Mouse (Mus musculus): ENCODE measurements at regions not wholly inside any gene's neighbourhood (a gene's known extent, or its start where the extent isn't known, plus 50 kb on each side); places are given as distances from the start of the nearest gene placed in this dataset.

DNA sequence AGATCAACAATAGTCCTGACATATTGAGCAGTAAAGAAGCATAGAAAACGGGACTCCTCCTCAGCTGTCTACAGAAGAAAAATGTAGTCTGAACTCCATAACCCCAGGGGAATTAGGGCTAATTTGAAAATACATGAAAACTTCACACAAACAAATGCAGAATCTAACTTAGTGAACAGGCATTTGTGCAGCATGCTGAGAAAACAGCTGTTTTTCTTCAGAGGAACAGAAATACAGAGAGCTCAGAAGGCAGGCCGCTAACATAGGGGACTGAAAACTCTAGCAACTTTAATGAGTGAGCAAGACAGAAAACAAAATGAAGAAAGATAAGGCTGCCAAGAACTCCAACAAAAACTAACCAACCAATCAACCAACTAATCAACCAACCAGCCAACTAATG is 172.7 kb upstream of the Zc3h12c start:
- H3K9me3 ChIP-seq (replicated peaks; ENCODE audit: control insufficient read depth, low read length): no peaks in the 10 kb centered on the region
- H3K4me2 ChIP-seq (ENCODE audit: low read length): no peak overlapping the region
- 75% methylated on average over 2 of the region's 2 CpGs for WGBS
- H3K27me3 ChIP-seq (replicated peaks; ENCODE audit: control insufficient read depth, insufficient read depth, low read length): no peaks in the 10 kb centered on the region
- no peaks in the 10 kb centered on the region for H3K4me1 ChIP-seq (ENCODE audit: control insufficient read depth, insufficient read depth, low read length)
- H3K4me3 ChIP-seq (ENCODE audit: low read depth, low read length): no peak overlapping the region
- H3K9ac ChIP-seq (ENCODE audit: low read length): no peak overlapping the region
- no peaks in the 10 kb centered on the region for H3K36me3 ChIP-seq (ENCODE audit: control insufficient read depth, insufficient read depth, low read length)
- ATAC-seq: no peak
- DNase-seq (ENCODE audit: low spot score): no peak
- H3K27ac ChIP-seq (ENCODE audit: low read depth, low read length): no peak overlapping the region

DNA sequence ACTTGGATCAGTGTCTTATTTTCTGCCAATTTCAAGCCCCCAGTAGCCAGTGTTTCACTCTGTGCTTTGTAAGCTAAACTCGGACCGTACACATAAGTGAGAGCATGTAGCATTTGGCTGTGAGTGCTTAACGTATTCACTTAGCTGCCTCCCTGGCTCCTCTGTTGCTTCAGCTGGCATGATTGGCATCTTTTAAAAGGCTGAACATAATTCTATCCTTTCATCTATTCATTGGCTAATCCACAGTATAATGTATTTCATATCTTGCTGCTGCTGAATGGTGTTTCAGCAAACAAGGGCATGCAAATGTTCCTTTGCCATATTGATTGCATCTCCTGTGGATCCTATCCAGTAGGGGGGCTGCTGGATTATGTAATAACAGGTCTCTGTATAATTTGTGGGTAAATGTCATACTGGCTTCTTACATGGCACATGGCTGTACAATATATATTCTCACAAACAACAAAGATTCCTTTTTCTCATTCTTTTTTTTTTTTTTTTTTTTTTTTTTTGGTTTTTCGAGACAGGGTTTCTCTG is 169.5 kb upstream of the Zc3h12c start:
- no peaks in the 10 kb centered on the region for H3K27me3 ChIP-seq (replicated peaks; ENCODE audit: control insufficient read depth, insufficient read depth, low read length)
- H3K9ac ChIP-seq (ENCODE audit: low read length): no peak overlapping the region
- H3K27ac ChIP-seq (ENCODE audit: low read depth, low read length): no peak overlapping the region
- no peaks in the 10 kb centered on the region for H3K9me3 ChIP-seq (replicated peaks; ENCODE audit: control insufficient read depth, low read length)
- no peaks in the 10 kb centered on the region for H3K4me1 ChIP-seq (ENCODE audit: control insufficient read depth, insufficient read depth, low read length)
- DNase-seq (ENCODE audit: low spot score) (peak; percentile 49), ATAC-seq (no peak; the same call in 1 of the 2 replicates)
- no peak overlapping the region for H3K4me2 ChIP-seq (ENCODE audit: low read length)
- H3K36me3 ChIP-seq (ENCODE audit: control insufficient read depth, insufficient read depth, low read length): no peaks in the 10 kb centered on the region
- no peak overlapping the region for H3K4me3 ChIP-seq (ENCODE audit: low read depth, low read length)
- 47% methylated on average over 4 of the region's 4 CpGs for WGBS

DNA sequence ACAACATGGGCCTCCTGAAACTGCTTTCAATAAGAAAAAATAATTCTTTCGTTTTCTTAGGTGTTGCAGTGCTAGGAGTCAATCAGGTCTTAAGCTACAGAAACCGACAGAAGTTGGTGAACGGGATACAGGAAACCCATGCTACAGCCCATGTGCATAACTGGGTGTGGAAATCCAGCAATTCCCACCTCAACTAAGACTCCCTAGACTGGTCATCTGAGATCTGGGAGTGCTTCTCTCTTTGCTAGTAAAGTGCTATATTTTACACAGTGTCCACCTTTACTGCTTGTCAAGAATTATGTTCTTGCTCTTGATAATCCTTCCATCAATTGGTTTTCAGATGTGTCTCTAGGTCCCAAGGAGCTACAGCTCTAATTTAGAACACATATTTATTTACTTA is 166.4 kb upstream of the Zc3h12c start:
- H3K9me3 ChIP-seq (replicated peaks; ENCODE audit: control insufficient read depth, low read length): no peaks in the 10 kb centered on the region
- no peak overlapping the region for H3K9ac ChIP-seq (ENCODE audit: low read length)
- no peaks in the 10 kb centered on the region for H3K36me3 ChIP-seq (ENCODE audit: control insufficient read depth, insufficient read depth, low read length)
- no peak for ATAC-seq
- H3K4me2 ChIP-seq (ENCODE audit: low read length): no peak overlapping the region
- H3K4me3 ChIP-seq (ENCODE audit: low read depth, low read length): no peak overlapping the region
- no peaks in the 10 kb centered on the region for H3K4me1 ChIP-seq (ENCODE audit: control insufficient read depth, insufficient read depth, low read length)
- no peaks in the 10 kb centered on the region for H3K27me3 ChIP-seq (replicated peaks; ENCODE audit: control insufficient read depth, insufficient read depth, low read length)
- H3K27ac ChIP-seq (ENCODE audit: low read depth, low read length): no peak overlapping the region
- no peak for DNase-seq (ENCODE audit: low spot score)
- WGBS: 93% methylated on average over 3 of the region's 3 CpGs

DNA sequence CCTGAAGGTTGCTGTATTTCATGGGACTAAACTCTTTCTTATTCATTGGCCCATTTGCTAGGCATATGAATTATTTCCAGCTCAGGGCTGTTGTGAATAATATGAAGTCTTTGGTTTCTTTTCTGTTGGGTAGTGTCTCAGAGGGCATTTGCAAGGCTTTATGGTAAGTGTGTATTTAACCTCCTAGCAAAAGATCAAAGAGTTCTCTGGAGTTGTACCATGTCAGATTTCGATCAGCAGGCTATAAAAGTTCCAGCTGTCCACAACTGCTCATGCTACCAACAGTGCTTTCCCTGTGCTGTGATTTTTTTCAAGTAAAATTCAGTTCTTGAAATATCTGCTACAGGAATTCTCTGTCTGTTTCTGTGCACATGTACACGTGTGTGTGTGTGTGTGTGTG is 165.5 kb upstream of the Zc3h12c start:
- H3K4me2 ChIP-seq (ENCODE audit: low read length): no peak overlapping the region
- ATAC-seq (no peak), DNase-seq (ENCODE audit: low spot score) (no peak)
- H3K27me3 ChIP-seq (replicated peaks; ENCODE audit: control insufficient read depth, insufficient read depth, low read length): no peaks in the 10 kb centered on the region
- H3K9me3 ChIP-seq (replicated peaks; ENCODE audit: control insufficient read depth, low read length): no peaks in the 10 kb centered on the region
- H3K4me1 ChIP-seq (ENCODE audit: control insufficient read depth, insufficient read depth, low read length): no peaks in the 10 kb centered on the region
- no peaks in the 10 kb centered on the region for H3K36me3 ChIP-seq (ENCODE audit: control insufficient read depth, insufficient read depth, low read length)
- 56% methylated on average over 2 of the region's 2 CpGs for WGBS
- H3K9ac ChIP-seq (ENCODE audit: low read length): no peak overlapping the region
- no peak overlapping the region for H3K27ac ChIP-seq (ENCODE audit: low read depth, low read length)
- no peak overlapping the region for H3K4me3 ChIP-seq (ENCODE audit: low read depth, low read length)

DNA sequence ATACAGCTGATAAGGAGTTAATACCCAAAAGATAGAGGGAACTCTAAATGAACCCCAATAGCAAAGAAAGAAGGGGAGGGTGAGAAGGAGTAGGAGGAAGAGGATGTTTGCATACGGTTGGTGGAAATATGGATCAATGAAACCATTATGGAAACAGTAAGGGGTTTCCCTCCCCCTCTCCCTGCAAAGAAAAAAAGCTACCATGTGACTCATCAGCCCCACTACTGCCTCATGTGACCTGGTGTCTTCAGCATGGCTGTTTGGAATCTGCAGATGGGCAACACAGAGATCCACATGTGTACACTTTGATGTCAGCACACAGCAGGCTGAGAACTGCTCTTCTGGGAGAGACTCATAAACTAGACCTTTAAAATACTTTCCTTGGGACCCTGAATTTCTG is 163.4 kb upstream of the Zc3h12c start:
- Histone ChIP-seq H3K4me2 (ENCODE audit: low read length) (no peak overlapping the region), H3K36me3 (ENCODE audit: control insufficient read depth, insufficient read depth, low read length) (no peaks in the 10 kb centered on the region), H3K4me3 (ENCODE audit: low read depth, low read length) (no peak overlapping the region), H3K27me3 (replicated peaks; ENCODE audit: control insufficient read depth, insufficient read depth, low read length) (no peaks in the 10 kb centered on the region), H3K27ac (ENCODE audit: low read depth, low read length) (no peak overlapping the region), H3K9me3 (replicated peaks; ENCODE audit: control insufficient read depth, low read length) (no peaks in the 10 kb centered on the region), H3K4me1 (ENCODE audit: control insufficient read depth, insufficient read depth, low read length) (no peaks in the 10 kb centered on the region), H3K9ac (ENCODE audit: low read length) (no peak overlapping the region)
- ATAC-seq (no peak), DNase-seq (ENCODE audit: low spot score) (no peak)
- WGBS: 83% methylated on average over 1 of the region's 1 CpGs

DNA sequence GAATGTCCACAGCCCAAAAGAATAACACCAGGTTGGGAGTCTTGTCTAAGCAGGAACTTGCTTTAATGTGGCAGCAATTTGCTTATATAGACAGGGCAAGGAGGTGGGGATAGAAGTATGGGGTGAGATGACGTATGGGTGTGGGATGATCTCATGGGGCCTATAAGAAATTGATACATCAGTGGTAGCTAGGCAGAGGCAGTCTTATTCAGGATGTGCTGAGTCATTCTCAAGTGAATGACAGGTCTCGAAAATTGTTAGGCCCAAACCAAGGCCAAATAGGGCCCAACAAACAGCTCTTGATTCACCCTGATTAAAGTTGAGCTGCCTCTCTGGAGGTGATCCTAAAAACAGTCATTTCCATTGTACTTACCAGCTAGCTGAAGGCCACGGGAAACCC is 162.3 kb upstream of the Zc3h12c start:
- H3K27ac ChIP-seq (ENCODE audit: low read depth, low read length): no peak overlapping the region

DNA sequence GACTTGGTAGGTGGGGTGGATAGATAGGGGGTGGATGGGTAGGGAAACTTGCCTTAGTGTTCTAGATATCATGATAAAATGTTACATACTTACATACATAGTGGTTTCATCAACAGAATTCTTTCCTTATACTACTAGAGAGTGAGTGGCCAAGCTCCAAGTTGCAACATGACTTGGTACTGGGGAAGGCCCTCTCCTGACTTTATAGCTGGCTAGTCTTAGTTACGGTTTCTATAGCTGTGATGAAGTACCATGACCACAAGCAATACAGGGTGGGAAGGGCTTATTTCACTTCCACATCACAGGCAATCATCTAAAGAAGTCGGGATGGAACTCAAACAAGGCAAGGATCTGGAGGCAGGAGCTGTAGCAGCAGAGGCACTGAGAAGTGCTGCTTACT is 156.0 kb upstream of the Zc3h12c start:
- no peak for DNase-seq (ENCODE audit: low spot score)
- H3K27ac ChIP-seq (ENCODE audit: low read depth, low read length): no peak overlapping the region
- no peak for ATAC-seq
- 87% methylated on average over 2 of the region's 2 CpGs for WGBS
- no peak overlapping the region for H3K4me2 ChIP-seq (ENCODE audit: low read length)
- no peaks in the 10 kb centered on the region for H3K9me3 ChIP-seq (replicated peaks; ENCODE audit: control insufficient read depth, low read length)
- no peaks in the 10 kb centered on the region for H3K27me3 ChIP-seq (replicated peaks; ENCODE audit: control insufficient read depth, insufficient read depth, low read length)
- no peaks in the 10 kb centered on the region for H3K36me3 ChIP-seq (ENCODE audit: control insufficient read depth, insufficient read depth, low read length)
- no peak overlapping the region for H3K9ac ChIP-seq (ENCODE audit: low read length)
- no peaks in the 10 kb centered on the region for H3K4me1 ChIP-seq (ENCODE audit: control insufficient read depth, insufficient read depth, low read length)
- H3K4me3 ChIP-seq (ENCODE audit: low read depth, low read length): no peak overlapping the region

More for the DNA sequence above, 162.3 kb upstream of the Zc3h12c start:
- DNase-seq (ENCODE audit: low spot score): no peak
- WGBS: 78% methylated on average over 3 of the region's 3 CpGs
- no peaks in the 10 kb centered on the region for H3K9me3 ChIP-seq (replicated peaks; ENCODE audit: control insufficient read depth, low read length)
- H3K4me1 ChIP-seq (ENCODE audit: control insufficient read depth, insufficient read depth, low read length): no peaks in the 10 kb centered on the region
- H3K4me2 ChIP-seq (ENCODE audit: low read length): no peak overlapping the region
- H3K9ac ChIP-seq (ENCODE audit: low read length): no peak overlapping the region
- no peaks in the 10 kb centered on the region for H3K27me3 ChIP-seq (replicated peaks; ENCODE audit: control insufficient read depth, insufficient read depth, low read length)
- ATAC-seq: no peak
- H3K4me3 ChIP-seq (ENCODE audit: low read depth, low read length): no peak overlapping the region
- no peaks in the 10 kb centered on the region for H3K36me3 ChIP-seq (ENCODE audit: control insufficient read depth, insufficient read depth, low read length)

DNA sequence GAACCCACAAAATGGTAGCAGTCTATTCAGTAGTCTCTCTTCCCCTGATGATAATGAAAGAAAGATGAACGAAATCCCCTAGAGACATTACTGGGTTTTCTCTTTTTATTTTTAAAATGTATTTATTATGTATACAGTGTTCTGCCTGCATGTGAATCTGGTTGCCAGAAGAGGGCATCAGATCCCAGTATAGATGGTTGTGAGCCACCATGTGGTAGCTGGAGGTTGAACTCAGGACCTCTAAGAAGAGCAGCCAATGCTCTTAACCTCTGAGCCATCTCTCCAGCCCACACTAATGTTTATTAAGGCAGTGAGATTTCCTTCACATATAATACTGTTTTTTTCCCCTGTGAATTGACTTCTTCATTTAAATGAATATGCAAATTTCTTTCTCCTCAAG is 155.4 kb upstream of the Zc3h12c start:
- Histone ChIP-seq H3K27me3 (replicated peaks; ENCODE audit: control insufficient read depth, insufficient read depth, low read length) (no peaks in the 10 kb centered on the region), H3K27ac (ENCODE audit: low read depth, low read length) (no peak overlapping the region), H3K9ac (ENCODE audit: low read length) (no peak overlapping the region), H3K4me1 (ENCODE audit: control insufficient read depth, insufficient read depth, low read length) (no peaks in the 10 kb centered on the region), H3K4me3 (ENCODE audit: low read depth, low read length) (no peak overlapping the region), H3K36me3 (ENCODE audit: control insufficient read depth, insufficient read depth, low read length) (no peaks in the 10 kb centered on the region), H3K4me2 (ENCODE audit: low read length) (no peak overlapping the region), H3K9me3 (replicated peaks; ENCODE audit: control insufficient read depth, low read length) (no peaks in the 10 kb centered on the region)
- DNase-seq (ENCODE audit: low spot score) (no peak), ATAC-seq (no peak)
- 88% methylated on average over 1 of the region's 1 CpGs for WGBS

DNA sequence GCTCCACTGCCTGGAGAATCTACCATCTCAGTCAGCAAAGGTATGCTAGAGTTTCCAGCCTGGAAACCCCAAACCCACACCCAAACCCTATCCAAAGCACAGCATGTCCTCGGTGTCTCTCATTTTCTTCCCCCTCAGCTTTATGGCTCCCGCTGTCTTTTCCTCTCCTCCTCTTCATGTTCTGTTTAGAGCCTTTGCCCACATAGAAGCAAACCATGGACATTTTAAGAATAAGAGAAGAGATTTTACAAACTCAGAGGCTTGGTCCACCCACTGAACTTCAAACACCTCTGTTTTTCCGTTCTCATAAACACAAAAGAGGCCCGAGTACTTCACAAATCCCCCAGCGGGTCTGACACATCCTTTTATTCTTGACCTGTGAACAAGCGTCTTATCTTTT is 154.9 kb upstream of the Zc3h12c start:
- 82% methylated on average over 6 of the region's 6 CpGs for WGBS
- Histone ChIP-seq H3K27me3 (replicated peaks; ENCODE audit: control insufficient read depth, insufficient read depth, low read length) (no peaks in the 10 kb centered on the region), H3K9me3 (replicated peaks; ENCODE audit: control insufficient read depth, low read length) (no peaks in the 10 kb centered on the region), H3K9ac (ENCODE audit: low read length) (no peak overlapping the region), H3K27ac (ENCODE audit: low read depth, low read length) (no peak overlapping the region), H3K4me2 (ENCODE audit: low read length) (no peak overlapping the region), H3K4me1 (ENCODE audit: control insufficient read depth, insufficient read depth, low read length) (no peaks in the 10 kb centered on the region), H3K36me3 (ENCODE audit: control insufficient read depth, insufficient read depth, low read length) (no peaks in the 10 kb centered on the region), H3K4me3 (ENCODE audit: low read depth, low read length) (no peak overlapping the region)
- ATAC-seq (no peak), DNase-seq (ENCODE audit: low spot score) (no peak)

Data from forebrain, embryonic 14.5 days (tissue).